Mouse (Mus musculus) midbrain, embryonic 11.5 days (tissue): ENCODE results near the gene Jade2. TPM values are rescaled to one million over a fixed set of nuclear protein-coding genes. Genes with fewer than 3 reads are reported as not detected.

Source experiments
- ATAC-seq: fragments of 200-750 bp; cut with Nextera tagmentation; 2 replicates; pipeline ENCODE4 v1.8.0; 2017; ENCODE audit warnings: moderate TSS enrichment, moderate library complexity; ENCODE audit not compliant: low FRiP score
- DNase-seq: peaks from one replicate; pipeline ENCODE4 v3.0.0; 2015; ENCODE audit warnings: low spot score; ENCODE audit errors: missing footprints
- H3K27ac ChIP-seq: fragments of 300-500 bp; sonication (generic); 2 replicates; pipeline ENCODE4 v1.5.1; 2014; ENCODE audit warnings: low read depth, low read length
- H3K27me3 ChIP-seq: fragments of 300-500 bp; sonication (generic); 2 replicates; pipeline ENCODE4 v1.6.1; 2014; ENCODE audit warnings: mild to moderate bottlenecking, low read length, moderate library complexity, mixed read lengths; ENCODE audit not compliant: control insufficient read depth, insufficient read depth
- H3K36me3 ChIP-seq: fragments of 300-500 bp; sonication (generic); 2 replicates; pipeline ENCODE4 v1.6.1; 2014; ENCODE audit warnings: mild to moderate bottlenecking, low read length, moderate library complexity, mixed read lengths; ENCODE audit not compliant: control insufficient read depth, insufficient read depth
- H3K4me1 ChIP-seq: fragments of 300-500 bp; sonication (generic); 2 replicates; pipeline ENCODE4 v1.6.1; 2014; ENCODE audit warnings: low read length; ENCODE audit not compliant: control insufficient read depth, insufficient read depth
- H3K4me2 ChIP-seq: fragments of 300-500 bp; sonication (generic); 2 replicates; pipeline ENCODE4 v1.6.1; 2014; ENCODE audit warnings: mild to moderate bottlenecking, moderate library complexity
- H3K4me3 ChIP-seq: fragments of 300-500 bp; sonication (generic); 2 replicates; pipeline ENCODE4 v1.5.1; 2014; ENCODE audit warnings: low read depth, low read length
- H3K9ac ChIP-seq: fragments of 300-500 bp; sonication (generic); 2 replicates; pipeline ENCODE4 v1.6.1; 2014; ENCODE audit warnings: low read length
- H3K9me3 ChIP-seq: fragments of 300-500 bp; sonication (generic); 2 replicates; pipeline ENCODE4 v1.6.1; 2016; ENCODE audit warnings: low read length; ENCODE audit not compliant: control insufficient read depth
- WGBS: fragments of 180-500 bp; shearing (Covaris S2); extraction: QIAGEN DNeasy Blood & Tissue Kit; methylation state at CpG from one replicate; pipeline ENCODE4 v1.1.7; 2014; 5-methylcytosine and 5-hydroxymethylcytosine counted together
- polyA plus RNA-seq: library from polyadenylated mRNA; unstranded; fragments of >200 nt; fragmentation: Nextera tagmentation; extraction: Ambion mirVana; gene quantifications from 2 replicates; pipeline ENCODE4 v1.2.1, GENCODE M21; 2014

Gene Jade2
- polyA plus RNA-seq, 1 experiment from 2014 or later = 0.20 TPM

DNA sequence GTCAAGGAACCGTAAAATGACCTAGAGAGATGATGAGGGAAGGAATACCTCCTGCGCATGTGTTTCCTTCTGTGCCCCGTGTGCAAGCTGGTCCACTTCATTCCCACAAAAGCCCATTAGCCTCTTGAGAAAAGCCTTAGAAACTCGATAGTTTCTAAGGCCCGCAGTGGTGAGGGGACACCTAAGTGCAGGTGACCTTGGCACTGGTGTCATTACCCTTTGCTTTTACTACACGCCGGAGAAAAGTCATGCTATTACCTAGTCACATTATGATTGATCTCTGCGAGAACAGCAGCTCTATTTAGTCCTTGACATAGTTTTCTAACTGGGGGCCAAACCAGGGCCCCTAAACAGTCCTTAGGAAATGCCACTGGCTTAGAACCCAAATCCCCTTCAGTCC, 3.2 kb upstream of the Jade2 start:
- WGBS = 88% methylated on average over 8 of the region's 8 CpGs
- Histone ChIP-seq H3K9me3 (no peaks in the 10 kb centered on the region), H3K4me2 (no peak overlapping the region), H3K36me3 (no peaks in the 10 kb centered on the region), H3K27me3 (peaks cover 23% of the 10 kb centered on the region), H3K9ac (no peak overlapping the region), H3K4me1 (peaks cover 13% of the 10 kb centered on the region), H3K4me3 (no peak overlapping the region), H3K27ac (no peak overlapping the region)
- peak; percentile 61 for DNase-seq
- no peak for ATAC-seq

DNA sequence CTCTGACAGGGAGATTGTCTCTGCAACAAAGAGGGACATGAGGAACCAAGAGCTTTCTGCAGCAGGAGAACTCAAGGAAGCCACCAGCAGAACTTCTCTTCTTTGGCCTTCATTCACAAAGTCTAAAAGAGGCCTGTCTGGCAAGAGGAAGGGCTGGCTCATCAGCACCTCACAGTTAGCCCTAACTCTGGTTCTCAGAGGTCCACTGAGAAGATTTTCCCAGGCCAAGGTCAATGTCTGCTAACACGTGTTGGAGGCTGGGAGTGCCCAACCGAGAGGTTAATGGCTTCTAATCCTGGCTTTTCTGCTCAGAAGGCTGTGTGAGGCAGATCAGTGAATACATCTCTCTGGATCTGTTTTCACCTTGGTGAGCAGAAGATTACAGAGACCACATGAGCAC, 2.1 kb upstream of the Jade2 start:
- Histone ChIP-seq H3K36me3 (no peaks in the 10 kb centered on the region), H3K27ac (no peak overlapping the region), H3K27me3 (peaks cover 23% of the 10 kb centered on the region), H3K4me1 (peaks cover 16% of the 10 kb centered on the region), H3K9ac (no peak overlapping the region), H3K9me3 (no peaks in the 10 kb centered on the region), H3K4me2 (no peak overlapping the region), H3K4me3 (no peak overlapping the region)
- ATAC-seq = no peak
- WGBS = 26% methylated on average over 2 of the region's 2 CpGs
- DNase-seq = peak; percentile 66

DNA sequence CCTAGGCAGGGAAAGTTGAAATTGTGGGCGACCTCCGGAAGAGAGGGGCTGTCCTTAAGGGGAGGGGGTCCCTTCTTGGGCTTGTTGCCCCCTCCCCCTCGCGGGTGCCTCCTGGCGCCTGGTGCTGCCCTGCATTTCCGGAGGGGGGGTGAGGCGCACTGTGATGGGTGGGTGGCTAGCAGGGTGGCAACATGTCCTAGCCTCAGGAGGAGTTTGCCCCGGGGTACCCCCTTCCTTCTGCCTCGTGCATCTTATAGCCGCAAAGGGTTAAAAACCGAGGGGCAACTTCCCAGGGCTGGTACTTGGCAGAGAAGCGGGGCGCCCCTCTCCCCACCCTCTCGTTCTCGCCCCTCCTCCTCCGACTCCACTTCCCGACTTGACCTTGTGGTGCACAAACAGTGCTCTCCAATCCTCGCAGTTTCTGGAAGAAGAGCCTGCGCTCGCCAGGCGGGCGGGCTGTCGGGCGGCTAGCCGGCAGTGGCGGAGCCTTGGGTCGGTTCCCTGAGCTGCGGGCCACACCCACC, 1.1 kb upstream of the Jade2 start:
- Histone ChIP-seq H3K9me3 (no peaks in the 10 kb centered on the region), H3K4me1 (peaks cover 16% of the 10 kb centered on the region), H3K36me3 (no peaks in the 10 kb centered on the region), H3K27me3 (peaks cover 23% of the 10 kb centered on the region), H3K9ac (peak overlapping the region; percentile 73), H3K27ac (no peak overlapping the region), H3K4me3 (peak overlapping the region; percentile 58), H3K4me2 (peak overlapping the region; percentile 100)
- peak; percentile 15; the same call in 1 of the 2 replicates for ATAC-seq
- DNase-seq = peak; percentile 91
- WGBS = 2% methylated on average over 28 of the region's 28 CpGs

DNA sequence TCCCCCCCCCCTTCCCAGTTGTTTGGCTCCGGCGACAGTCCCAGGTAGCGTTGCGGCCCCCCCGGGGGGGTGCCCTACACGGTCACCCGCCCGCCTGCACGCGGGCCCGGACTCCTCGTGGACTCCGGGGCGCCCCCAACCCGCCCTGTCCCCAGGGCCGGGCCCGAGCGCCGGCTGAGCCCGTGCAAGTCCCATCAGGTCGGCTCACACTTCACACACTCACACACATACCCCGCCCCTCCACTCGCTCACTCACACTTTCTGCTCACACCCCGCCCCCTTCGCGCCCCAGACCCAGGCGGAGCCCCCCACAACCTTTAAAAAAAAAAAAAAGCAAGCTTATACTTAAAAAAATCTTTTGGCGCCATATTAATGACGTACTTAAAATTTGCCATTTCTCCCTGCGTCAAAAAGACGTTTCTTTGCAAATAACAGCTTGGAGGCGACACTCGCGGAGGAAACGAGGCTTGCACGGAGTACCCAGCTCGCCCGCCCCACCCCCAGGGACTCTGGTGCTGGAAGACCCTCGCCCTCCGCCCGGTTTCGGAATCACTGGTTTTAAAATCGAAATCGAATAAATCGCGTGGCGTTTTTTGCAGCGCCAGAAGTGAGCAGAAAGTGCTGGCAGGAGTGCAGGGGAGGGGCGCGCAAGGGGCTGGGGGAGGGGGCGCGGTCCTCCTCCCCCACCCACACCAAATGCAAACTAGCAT, 520 bp upstream of the Jade2 start:
- H3K9ac ChIP-seq = peak overlapping the region; percentile 73
- WGBS = 1% methylated on average over 52 of the region's 52 CpGs
- peak overlapping the region; percentile 58 for H3K4me3 ChIP-seq
- peak overlapping the region; percentile 100 for H3K4me2 ChIP-seq
- peak; percentile 56 for ATAC-seq
- no peaks in the 10 kb centered on the region for H3K36me3 ChIP-seq
- peaks cover 23% of the 10 kb centered on the region for H3K27me3 ChIP-seq
- no peaks in the 10 kb centered on the region for H3K9me3 ChIP-seq
- peaks cover 19% of the 10 kb centered on the region for H3K4me1 ChIP-seq
- peak; percentile 94 for DNase-seq
- no peak overlapping the region for H3K27ac ChIP-seq

DNA sequence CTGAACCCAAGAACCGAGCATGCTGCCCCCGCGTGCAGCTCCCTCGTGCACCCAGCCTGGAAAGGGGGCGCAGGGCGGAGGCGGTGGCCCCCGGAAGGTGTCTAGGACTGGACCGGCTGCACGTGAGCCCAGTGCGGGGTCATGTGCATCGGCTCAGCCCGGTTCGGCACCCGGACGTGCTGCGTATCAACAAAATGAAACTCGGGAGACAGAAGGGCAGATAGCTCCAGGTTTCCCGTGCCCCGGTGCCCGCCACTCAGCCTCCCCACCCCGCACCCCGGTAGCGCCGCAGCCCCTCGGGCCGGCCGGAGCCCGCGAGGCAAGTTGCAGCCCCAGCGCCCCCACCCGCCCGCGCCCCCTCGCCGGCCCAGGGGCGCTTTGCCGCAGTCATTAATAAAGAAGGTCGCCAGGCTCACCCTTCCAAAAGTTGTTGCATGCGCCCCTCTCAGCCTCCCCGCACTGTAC, 805 bp downstream of the Jade2 start:
- Histone ChIP-seq H3K9me3 (no peaks in the 10 kb centered on the region), H3K4me1 (peaks cover 19% of the 10 kb centered on the region), H3K9ac (peak overlapping the region; percentile 73), H3K27ac (no peak overlapping the region), H3K4me3 (peak overlapping the region; percentile 58), H3K4me2 (peak overlapping the region; percentile 100), H3K36me3 (no peaks in the 10 kb centered on the region), H3K27me3 (peaks cover 23% of the 10 kb centered on the region)
- under 1% methylated on average over 27 of the region's 41 CpGs for WGBS
- DNase-seq (peak; percentile 92), ATAC-seq (no peak)

DNA sequence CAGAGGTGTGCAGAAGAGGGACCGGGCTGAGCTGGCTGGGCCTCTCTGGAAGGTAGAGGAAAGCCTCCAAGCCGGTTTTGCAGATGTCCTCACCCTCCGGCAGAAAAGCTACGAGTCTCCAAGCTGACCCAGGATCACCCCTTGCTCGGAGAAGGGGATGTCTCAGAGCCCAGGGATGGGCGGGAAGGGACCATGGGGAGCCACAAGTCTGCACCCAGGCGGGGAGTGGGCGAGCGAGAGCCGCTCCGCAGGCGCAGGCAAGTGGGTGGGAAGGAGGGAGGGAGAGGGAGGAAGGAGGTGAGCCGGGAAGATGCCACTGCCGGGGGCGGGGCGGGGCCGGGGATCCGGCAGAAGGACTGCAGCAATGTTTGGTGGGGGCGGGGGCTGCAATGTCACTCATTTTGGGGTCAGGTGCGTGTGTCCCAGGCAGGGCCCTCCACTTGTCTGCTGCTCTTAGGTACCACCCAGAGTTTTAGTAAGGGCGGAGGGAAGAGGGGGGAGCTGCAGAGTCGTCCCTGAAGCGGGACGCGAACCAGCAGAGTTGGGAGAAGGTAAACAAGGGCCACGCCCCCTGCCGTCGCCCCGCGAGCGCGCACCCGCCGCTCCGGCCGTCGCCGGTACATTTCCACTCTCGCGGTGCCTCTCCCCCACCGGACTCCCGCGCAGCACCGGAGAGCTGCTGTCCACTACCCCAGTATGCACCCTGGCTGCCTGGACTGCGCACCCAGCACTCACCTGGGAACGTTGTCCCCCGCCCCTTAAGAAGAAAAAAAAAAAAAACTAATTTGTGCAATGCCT, 1.4 kb downstream of the Jade2 start:
- under 1% methylated on average over 46 of the region's 47 CpGs for WGBS
- DNase-seq (peak; percentile 96), ATAC-seq (peak; percentile 73)
- H3K36me3 ChIP-seq = no peaks in the 10 kb centered on the region
- H3K4me3 ChIP-seq = peak overlapping the region; percentile 58
- H3K27ac ChIP-seq = no peak overlapping the region
- peak overlapping the region; percentile 100 for H3K4me2 ChIP-seq
- H3K9me3 ChIP-seq = no peaks in the 10 kb centered on the region
- H3K9ac ChIP-seq = peak overlapping the region; percentile 73
- peaks cover 23% of the 10 kb centered on the region for H3K27me3 ChIP-seq
- H3K4me1 ChIP-seq = peaks cover 19% of the 10 kb centered on the region

DNA sequence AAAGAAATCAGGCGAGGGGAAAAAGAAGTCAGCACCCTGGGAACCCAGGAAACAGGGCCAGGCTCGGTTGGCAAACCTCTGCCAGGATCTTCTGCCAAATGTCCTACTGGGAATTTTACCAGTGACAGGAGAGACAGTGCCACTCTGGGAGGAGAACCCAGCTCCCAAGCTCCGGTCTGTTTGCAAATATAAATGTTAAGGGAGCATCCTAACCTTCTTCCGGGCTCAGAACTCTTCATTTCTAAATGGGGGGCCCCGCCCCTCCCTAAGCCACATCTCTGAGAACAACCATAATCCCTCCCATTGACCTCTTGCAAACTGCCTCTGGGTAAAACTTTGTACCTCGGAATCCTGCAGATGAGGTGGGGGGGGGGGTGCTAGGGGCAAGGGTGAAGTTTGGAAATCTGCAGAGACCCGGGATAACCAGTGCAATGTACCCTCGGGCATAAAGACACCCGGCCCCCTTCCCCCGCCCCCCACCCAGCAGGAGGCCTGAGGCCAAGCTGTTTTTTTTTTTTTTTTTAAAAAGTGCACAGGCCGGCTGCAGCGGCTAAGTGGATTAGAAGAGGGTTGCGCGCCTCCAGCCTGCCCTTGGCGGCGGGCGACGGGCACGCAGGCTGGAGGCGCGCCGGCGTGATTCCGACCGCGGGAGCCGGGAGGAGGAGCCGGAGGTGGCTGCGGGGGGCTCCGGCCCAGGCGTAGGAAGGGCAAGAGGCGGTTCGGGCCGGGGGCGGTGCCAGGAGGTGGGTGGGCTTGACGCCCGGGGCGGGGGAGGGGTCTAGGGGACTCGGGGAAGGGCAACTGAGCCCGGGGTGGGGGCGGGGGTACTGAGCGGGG, 2.3 kb downstream of the Jade2 start:
- Histone ChIP-seq H3K27ac (no peak overlapping the region), H3K9ac (peak overlapping the region; percentile 57), H3K4me2 (peak overlapping the region; percentile 100), H3K4me3 (peak overlapping the region; percentile 58), H3K36me3 (no peaks in the 10 kb centered on the region), H3K9me3 (no peaks in the 10 kb centered on the region), H3K27me3 (peaks cover 23% of the 10 kb centered on the region), H3K4me1 (peaks cover 19% of the 10 kb centered on the region)
- ATAC-seq (peak; percentile 70), DNase-seq (peak; percentile 99)
- WGBS = 1% methylated on average over 29 of the region's 42 CpGs

DNA sequence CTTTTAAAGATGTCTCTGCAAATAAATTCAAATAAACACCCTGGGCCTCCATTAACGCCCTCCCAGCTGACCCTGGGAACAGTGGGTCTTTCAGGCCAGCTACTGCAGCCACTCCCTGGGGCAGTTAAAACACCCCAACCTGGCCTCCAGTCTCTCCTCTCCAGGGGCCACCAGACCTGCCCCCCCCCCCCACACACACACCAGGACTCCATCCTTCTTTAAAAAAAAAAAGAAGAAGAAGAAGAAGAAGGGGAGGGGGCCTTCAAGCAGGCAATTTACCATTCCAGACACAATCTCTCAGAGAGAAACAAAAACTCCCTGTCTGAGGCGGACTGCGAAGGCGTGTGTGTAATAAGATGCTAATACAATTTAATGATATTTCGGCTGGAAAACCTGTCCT, 4.9 kb downstream of the Jade2 start:
- H3K4me3 ChIP-seq = no peak overlapping the region
- H3K36me3 ChIP-seq = no peaks in the 10 kb centered on the region
- no peaks in the 10 kb centered on the region for H3K9me3 ChIP-seq
- H3K27me3 ChIP-seq = peaks cover 9% of the 10 kb centered on the region
- no peak overlapping the region for H3K9ac ChIP-seq
- no peak overlapping the region for H3K27ac ChIP-seq
- 70% methylated on average over 5 of the region's 5 CpGs for WGBS
- ATAC-seq (no peak), DNase-seq (peak; percentile 78)
- no peak overlapping the region for H3K4me2 ChIP-seq
- peaks cover 15% of the 10 kb centered on the region for H3K4me1 ChIP-seq
